In genomic region chr11:34438429-34438828, GRCm38 (mm10) we compare ENCODE assay signal across 24 mouse cellular contexts.
DNase-seq lines count a peak whose midpoint lies in the region; ATAC-seq and TF ChIP-seq lines count a peak whose summit lies in the region.
"Had no signal": no experiment of that assay in that cellular context is flagged by ENCODE, and none has a peak within 500 bp of the region (broad histone marks: within the 10 kb centered on the region; RNA-seq: fewer than 3 reads in every experiment).

No protein-coding gene starts in this region.

- in situ Hi-C loops in CH12.LX (cut with MboI; ENCODE audit: low pct_ligation_motif_present, low pct_unique_long_range_greater_than_20kb, low sequenced_read_pairs) (no loop called here), ES-E14 (cut with MboI; ENCODE audit: low sequenced_read_pairs in 2 of 2, unreplicated experiment in 2 of 2) (no loop called here)

- no peak for DNase-seq in CH12.LX (ENCODE audit: extremely low read depth)
- no peak for DNase-seq in ES-E14 (ENCODE audit: low read depth, low spot score)
- no peak for DNase-seq in MEL (ENCODE audit: low read depth, low spot score)
- DNase-seq in thymus, postnatal 25 days = no peak
- no peak for DNase-seq in kidney, postnatal 10 days
- DNase-seq: adrenal gland, adult 2 months; adrenal gland, adult 8-10 months; adrenal gland, postnatal 10 days; adrenal gland, postnatal 14 days; adrenal gland, postnatal 25 days; adrenal gland, postnatal 36 days; B cell, adult 2 months; cerebellum, adult 11 months; cerebellum, adult 11-12 months; cerebellum, adult 18-20 months; cerebellum, adult 2 months; cerebellum, adult 8-10 months; cerebellum, adult 9-10 months; cerebellum, adult 9-11 months had no signal

- no peak overlapping the region for H3K4me2 ChIP-seq in CH12.LX (ENCODE audit: insufficient read depth, low read depth, poor library complexity, severe bottlenecking)

- no peak overlapping the region for H3K4me3 ChIP-seq in CH12.LX (replicated peaks in 1 of 3; ENCODE audit: low read depth in 2 of 3, low read length in 2 of 3, poor library complexity in 1 of 3)
- no peak overlapping the region for H3K4me3 ChIP-seq in ES-E14 (ENCODE audit: insufficient read depth in 1 of 2, low read depth in 1 of 2, low read length in 2 of 2, poor library complexity in 1 of 2, severe bottlenecking in 1 of 2)
- no peak overlapping the region for H3K4me3 ChIP-seq in MEL (ENCODE audit: control insufficient read depth in 1 of 2, insufficient read depth in 1 of 2, low read depth in 2 of 2, low read length in 2 of 2)

- H3K36me3 ChIP-seq in CH12.LX (replicated peaks in 1 of 2; ENCODE audit: control insufficient read depth in 1 of 2, insufficient read depth in 1 of 2, low read length in 1 of 2) (peaks cover 60 to 93% of the 10 kb centered on the region in 2 experiments), ES-E14 (ENCODE audit: control insufficient read depth, insufficient read depth, low read length, poor library complexity, severe bottlenecking) (no peaks in the 10 kb centered on the region), MEL (ENCODE audit: control insufficient read depth in 1 of 2, insufficient read depth in 2 of 2, low read length in 2 of 2) (peaks cover 2 to 11% of the 10 kb centered on the region in 2 experiments; a peak in 2 of 4 replicates)
- H3K36me3 ChIP-seq: G1E had no signal

- ATAC-seq in cerebellum, adult (ENCODE audit: insufficient number of reproducible peaks, low FRiP score, low TSS enrichment) = no peak
- ATAC-seq: activated CD4-positive, CD25-positive, alpha-beta regulatory T cell, adult 4 months; CD4-positive, CD25-positive, alpha-beta regulatory T cell, adult 4 months; Patski had no signal

- TF ChIP-seq POLR2A in CH12.LX (IDR thresholded peaks at IDR 0.05; ENCODE audit: low read depth, low read length) (no peak), MEL (IDR thresholded peaks at IDR 0.05; ENCODE audit: control insufficient read depth in 1 of 2, insufficient read depth in 1 of 2, low read depth in 1 of 2, low read length in 2 of 2, poor library complexity in 1 of 2) (no peak)

- H3K27me3 ChIP-seq in CH12.LX (replicated peaks) (no peaks in the 10 kb centered on the region), MEL (ENCODE audit: control insufficient read depth in 1 of 2, insufficient read depth in 2 of 2, low read length in 2 of 2) (no peaks in the 10 kb centered on the region)
- H3K27me3 ChIP-seq: Patski had no signal

- no peak for TF ChIP-seq CTCF in CH12.LX (conservative IDR thresholded peaks at IDR 0.05 in 1 of 2, IDR thresholded peaks at IDR 0.05 in 1 of 2; ENCODE audit: low read depth in 2 of 2, low read length in 2 of 2)
- no peak for TF ChIP-seq CTCF in MEL (IDR thresholded peaks at IDR 0.05 in 2 of 3, conservative IDR thresholded peaks at IDR 0.05 in 1 of 3; ENCODE audit: control insufficient read depth in 1 of 3, insufficient read depth in 1 of 3, low read depth in 2 of 3, low read length in 3 of 3, poor library complexity in 1 of 3, severe bottlenecking in 1 of 3)

- H3K4me1 ChIP-seq in CH12.LX (ENCODE audit: control insufficient read depth in 1 of 2, insufficient read depth in 2 of 2) (no peaks in the 10 kb centered on the region), ES-E14 (ENCODE audit: control insufficient read depth in 2 of 2, insufficient read depth in 2 of 2, low read length in 2 of 2, poor library complexity in 1 of 2) (peaks cover 4 to 7% of the 10 kb centered on the region in 2 experiments; a peak in 3 of 4 replicates), MEL (ENCODE audit: control insufficient read depth in 1 of 2, insufficient read depth in 2 of 2, low read length in 2 of 2) (no peaks in the 10 kb centered on the region)

- H3K27ac ChIP-seq in CH12.LX (ENCODE audit: insufficient read depth, low read depth) (no peak overlapping the region), ES-E14 (ENCODE audit: insufficient read depth, low read depth, low read length, poor library complexity, severe bottlenecking) (no peak overlapping the region), MEL (ENCODE audit: control insufficient read depth, low read depth, low read length) (no peak overlapping the region)

- dilution Hi-C loops in CH12.LX (cut with MboI; ENCODE audit: extremely low pct_ligation_motif_present, extremely low pct_unique_long_range_greater_than_20kb, low sequenced_read_pairs) = no loop called here

- H3K9me3 ChIP-seq in CH12.LX (replicated peaks; ENCODE audit: low read length) (no peaks in the 10 kb centered on the region), ES-E14 (ENCODE audit: control insufficient read depth, insufficient read depth, low read depth, low read length) (no peaks in the 10 kb centered on the region), MEL (replicated peaks; ENCODE audit: insufficient read depth, low read length) (no peaks in the 10 kb centered on the region)

- H3K79me2 ChIP-seq in CH12.LX (replicated peaks; ENCODE audit: control insufficient read depth, extremely low read depth, insufficient read depth, poor library complexity, severe bottlenecking) = no peaks in the 10 kb centered on the region
- no peaks in the 10 kb centered on the region for H3K79me2 ChIP-seq in MEL (ENCODE audit: control insufficient read depth, insufficient read depth, low read length, poor library complexity)

- H3K9ac ChIP-seq in CH12.LX (ENCODE audit: insufficient read depth, low read depth) (no peak overlapping the region), ES-E14 (ENCODE audit: insufficient read depth, low read depth, low read length, poor library complexity, severe bottlenecking) (no peak overlapping the region), MEL (ENCODE audit: control insufficient read depth, low read depth, low read length, poor library complexity, severe bottlenecking) (no peak overlapping the region)

- no peak for TF ChIP-seq RAD21 in CH12.LX (IDR thresholded peaks at IDR 0.05; ENCODE audit: low read depth, low read length)
- no peak for TF ChIP-seq RAD21 in MEL (IDR thresholded peaks at IDR 0.05; ENCODE audit: low read depth, low read length)

- TF ChIP-seq EP300 in CH12.LX (IDR thresholded peaks at IDR 0.05; ENCODE audit: low read length) = no peak
- TF ChIP-seq EP300 in MEL (IDR thresholded peaks at IDR 0.05; ENCODE audit: low read depth in 1 of 2, low read length in 2 of 2) = no peak

TF ChIP-seq in CH12.LX, 34 proteins besides CTCF, POLR2A, EP300 and RAD21:
- no peak for TF ChIP-seq MAX (IDR thresholded peaks at IDR 0.05; ENCODE audit: low read length)
- TF ChIP-seq JUND (conservative IDR thresholded peaks at IDR 0.05; ENCODE audit: low read depth, low read length) = no peak
- peak; percentile 75; the same call in 1 of the 2 replicates for TF ChIP-seq MAFK (IDR thresholded peaks at IDR 0.05; ENCODE audit: insufficient replicate concordance, low read length)
TF ChIP-seq in CH12.LX: peak in this region for 1.

TF ChIP-seq in ES-E14, 5 proteins besides CTCF, POLR2A, EP300 and RAD21:
- TF ChIP-seq ZNF384 (IDR thresholded peaks at IDR 0.05; ENCODE audit: low read depth, low read length) (no peak), MAFK (IDR thresholded peaks at IDR 0.05; ENCODE audit: insufficient read depth, low read depth, low read length) (0 out of 2 replicates have a peak, but pooled peaks have one; percentile 51)

TF ChIP-seq in MEL, 35 proteins besides CTCF, POLR2A, EP300 and RAD21:
- peak; percentile 57; the same call in 1 of the 2 replicates for TF ChIP-seq MAFK (IDR thresholded peaks at IDR 0.05; ENCODE audit: borderline replicate concordance, low read depth, low read length)
- TF ChIP-seq CHD1 (IDR thresholded peaks at IDR 0.05; ENCODE audit: low read depth, low read length) = no peak
- TF ChIP-seq MAZ (IDR thresholded peaks at IDR 0.05; ENCODE audit: low read depth, low read length) = no peak
- no peak for TF ChIP-seq TAL1 (IDR thresholded peaks at IDR 0.05; ENCODE audit: low read length)

Comparison
In these comparisons a context has a peak if more than half of its experiments do, and no peak if none do; other contexts are left out.
1. Of the 35 proteins assayed by ChIP-seq in both MEL and CH12.LX: peak only in MEL: none; only in CH12.LX: none; in both: MAFK; in neither: 34.